Mouse (Mus musculus) heart, embryonic 10.5 days (tissue): ENCODE measurements around the gene Csf2. TPM values are rescaled to one million over a fixed set of nuclear protein-coding genes. Genes with fewer than 3 reads are reported as not detected.

ENCODE experiments used
- polyA plus RNA-seq: library from polyadenylated mRNA; unstranded; fragments of >200 nt; fragmentation: Nextera tagmentation; extraction: Ambion mirVana; gene quantifications from 2 replicates; pipeline ENCODE4 v1.2.1, GENCODE M21; 2016

Csf2 gene
- polyA plus RNA-seq, 1 experiment from 2014 or later: not detected

Other genes with a start within 250 kb of the Csf2 start
- 3.4 and 4.5 TPM in 2 replicates for gene Slc22a4, start 221.6 kb downstream of the Csf2 start, polyA plus RNA-seq
- 12.9 and 27.8 TPM in 2 replicates for gene Pdlim4, start 180.7 kb downstream of the Csf2 start, polyA plus RNA-seq
- gene P4ha2, start 149.6 kb downstream of the Csf2 start, polyA plus RNA-seq: 57.7 and 69.0 TPM in 2 replicates
- gene Il3, start 17.6 kb upstream of the Csf2 start, polyA plus RNA-seq: not detected in 2 replicates
- gene Acsl6, start 54.1 kb upstream of the Csf2 start, polyA plus RNA-seq: 1.1 and 1.2 TPM in 2 replicates
- gene Meikin, start 121.0 kb upstream of the Csf2 start, polyA plus RNA-seq: not detected in 2 replicates
- gene Fnip1, start 188.5 kb upstream of the Csf2 start, polyA plus RNA-seq: 7.4 and 8.1 TPM in 2 replicates